Mouse (Mus musculus) forebrain, embryonic 13.5 days (tissue): Measurements from ENCODE around the gene Esp23. TPM values are rescaled to one million over a fixed set of nuclear protein-coding genes. Genes with fewer than 3 reads are reported as not detected.
"Not testable (repeated sequence)": the region's sequence is repeated elsewhere in the genome, so short reads cannot be mapped to it uniquely, and the experiment has no call there.

ENCODE experiments used
- ATAC-seq: fragments of 200-750 bp; cut with Nextera tagmentation; 2 replicates; pipeline ENCODE4 v1.8.0; 2017
- H3K27ac ChIP-seq: fragments of 300-500 bp; sonication (generic); 2 replicates; pipeline ENCODE4 v1.5.1; 2015; ENCODE audit warnings: inconsistent platforms, mild to moderate bottlenecking, moderate library complexity
- H3K27me3 ChIP-seq: fragments of 300-500 bp; sonication (generic); 2 replicates; pipeline ENCODE4 v1.6.1; 2015; ENCODE audit warnings: mild to moderate bottlenecking, inconsistent platforms
- H3K36me3 ChIP-seq: fragments of 300-500 bp; sonication (generic); 2 replicates; pipeline ENCODE4 v1.6.1; 2015; ENCODE audit warnings: mild to moderate bottlenecking, inconsistent platforms; ENCODE audit not compliant: poor library complexity, severe bottlenecking
- H3K4me1 ChIP-seq: fragments of 300-500 bp; sonication (generic); 2 replicates; pipeline ENCODE4 v1.6.1; 2015; ENCODE audit warnings: inconsistent platforms
- H3K4me2 ChIP-seq: fragments of 300-500 bp; sonication (generic); 2 replicates; pipeline ENCODE4 v1.6.1; 2015; ENCODE audit warnings: inconsistent platforms, mild to moderate bottlenecking, moderate library complexity
- H3K4me3 ChIP-seq: fragments of 300-500 bp; sonication (generic); 2 replicates; pipeline ENCODE4 v1.5.1; 2015; ENCODE audit warnings: mild to moderate bottlenecking, inconsistent platforms
- H3K9ac ChIP-seq: fragments of 300-500 bp; sonication (generic); 2 replicates; pipeline ENCODE4 v1.6.1; 2015; ENCODE audit warnings: mild to moderate bottlenecking, inconsistent platforms
- H3K9me3 ChIP-seq: fragments of 300-500 bp; sonication (generic); replicated peaks from 2 replicates; pipeline ENCODE4 v1.6.1; 2016; ENCODE audit warnings: inconsistent platforms
- WGBS: fragments of 180-500 bp; shearing (Covaris S2); methylation state at CpG from one replicate; pipeline ENCODE4 v1.1.7; 2015; 5-methylcytosine and 5-hydroxymethylcytosine counted together
- polyA plus RNA-seq: library from polyadenylated mRNA; unstranded; fragments of >200 nt; fragmentation: Nextera tagmentation; extraction: Ambion mirVana; gene quantifications from 2 replicates; pipeline ENCODE4 v1.2.1, GENCODE M21; 2015

The Esp23 gene
- polyA plus RNA-seq, result not detected in 2 replicates

DNA sequence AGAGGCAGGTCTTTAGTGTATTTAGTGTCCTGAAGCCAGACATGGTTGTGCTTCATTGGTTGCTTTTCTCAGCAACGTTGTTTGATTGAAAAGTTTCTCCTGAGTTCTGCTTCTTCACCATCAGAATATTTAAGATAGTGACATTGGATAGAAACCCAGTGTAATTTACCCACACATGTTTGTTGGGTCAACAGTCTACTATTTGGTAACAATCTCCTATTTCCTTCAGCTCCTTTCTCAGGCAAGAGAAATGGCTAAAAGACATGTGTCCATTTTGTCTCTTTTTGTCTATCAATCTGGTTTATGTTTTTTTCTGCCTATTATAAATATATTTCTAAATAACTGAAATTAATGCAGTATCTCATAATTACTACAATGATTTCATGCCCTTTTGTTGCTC, at the start of gene Esp23:
Gene Esp23, minus strand, starts transcription at position 101 of the 400 bp plus-strand sequence.
- peaks cover 13% of the 10 kb centered on the region for H3K9me3 ChIP-seq
- no peak within 1 kb of the TSS for H3K27ac ChIP-seq
- no peak within 1 kb of the TSS for H3K4me3 ChIP-seq
- no peak for ATAC-seq
- WGBS, result 59% methylated on average over 1 of the region's 1 CpGs
- H3K9ac ChIP-seq, result no peak within 1 kb of the TSS
- H3K36me3 ChIP-seq, result no peaks in the 10 kb centered on the region
- H3K4me2 ChIP-seq, result no peak within 1 kb of the TSS
- H3K4me1 ChIP-seq, result no peaks in the 10 kb centered on the region
- H3K27me3 ChIP-seq, result no peaks in the 10 kb centered on the region

GRCm38 (mm10) chr17:39107126-39107525, 30.3 kb upstream of the Esp23 start:
- H3K9me3 ChIP-seq, result peaks cover 23% of the 10 kb centered on the region
- H3K27me3 ChIP-seq, H3K9ac ChIP-seq, H3K4me2 ChIP-seq, H3K4me3 ChIP-seq, H3K36me3 ChIP-seq, H3K27ac ChIP-seq, H3K4me1 ChIP-seq, ATAC-seq: not testable (repeated sequence)
- WGBS, result 78% methylated on average over 11 of the region's 11 CpGs

DNA sequence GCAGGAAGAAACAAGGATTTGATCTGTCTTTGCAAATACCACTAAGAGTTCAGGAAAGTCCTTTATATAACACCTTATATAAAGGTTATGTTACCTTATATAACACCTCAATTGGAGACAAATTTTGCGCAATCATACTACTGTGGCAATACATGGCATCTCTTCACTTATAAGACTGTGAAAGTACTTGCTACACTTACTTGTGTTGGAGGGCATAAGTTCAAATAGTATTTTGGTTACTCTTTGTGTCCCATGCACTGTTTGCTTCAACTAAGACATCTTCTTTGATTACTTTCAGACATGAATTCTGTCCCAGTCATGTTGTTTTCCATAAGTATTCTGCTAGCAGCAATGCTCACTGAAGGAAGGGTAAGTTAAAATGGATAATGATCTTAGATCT, 18.2 kb upstream of the Esp23 start, which contains the start of gene Esp22:
Gene Esp22, plus strand, starts transcription at position 301 of the 400 bp plus-strand sequence.
- no peaks in the 10 kb centered on the region for H3K4me1 ChIP-seq
- ATAC-seq, result no peak
- no peaks in the 10 kb centered on the region for H3K36me3 ChIP-seq
- no peak within 1 kb of the TSS for H3K4me2 ChIP-seq
- 96% methylated on average over 1 of the region's 1 CpGs for WGBS
- no peak within 1 kb of the TSS for H3K27ac ChIP-seq
- H3K9me3 ChIP-seq, result peaks cover 13% of the 10 kb centered on the region; the same call in 1 of the 2 replicates
- H3K9ac ChIP-seq, result no peak within 1 kb of the TSS
- no peaks in the 10 kb centered on the region for H3K27me3 ChIP-seq
- H3K4me3 ChIP-seq, result no peak within 1 kb of the TSS

DNA sequence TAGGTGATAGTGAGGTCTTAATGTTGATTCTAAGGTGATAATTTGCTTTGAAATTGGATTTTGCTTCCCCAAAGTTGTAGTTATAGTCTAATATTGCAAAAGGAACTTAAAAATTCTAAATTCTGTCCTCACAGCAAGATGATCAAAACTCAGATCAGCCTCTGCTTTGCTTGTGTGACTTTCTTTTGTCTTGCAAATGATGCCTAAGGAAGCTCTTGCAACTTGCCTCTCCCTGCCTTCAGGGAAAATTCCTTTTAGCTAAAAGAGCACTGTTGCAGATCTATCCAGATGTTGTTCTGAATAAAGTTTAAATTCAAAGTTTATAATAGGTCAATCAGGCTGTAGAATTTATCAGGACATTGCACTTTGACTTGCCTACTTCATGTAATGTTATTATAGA, 13.2 kb downstream of the Esp23 start:
- H3K27me3 ChIP-seq, result no peaks in the 10 kb centered on the region
- H3K27ac ChIP-seq, result no peak overlapping the region
- ATAC-seq, result no peak

GRCm38 (mm10) chr17:39043241-39043640, 33.6 kb downstream of the Esp23 start, which contains the start of gene Gm21903:
Gm21903 (minus strand) TSS chr17:39043341.
- Histone ChIP-seq H3K27me3 (no peaks in the 10 kb centered on the region), H3K9me3 (peaks cover 4% of the 10 kb centered on the region; the same call in 1 of the 2 replicates), H3K4me3 (no peak within 1 kb of the TSS), H3K27ac (no peak within 1 kb of the TSS), H3K4me2 (no peak within 1 kb of the TSS), H3K36me3 (no peaks in the 10 kb centered on the region), H3K9ac (no peak within 1 kb of the TSS), H3K4me1 (no peaks in the 10 kb centered on the region)
- no peak for ATAC-seq

More for the DNA sequence above, 13.2 kb downstream of the Esp23 start:
- H3K4me3 ChIP-seq, result no peak overlapping the region
- no peak overlapping the region for H3K9ac ChIP-seq
- no peak overlapping the region for H3K4me2 ChIP-seq
- peaks cover 17% of the 10 kb centered on the region for H3K9me3 ChIP-seq
- no peaks in the 10 kb centered on the region for H3K4me1 ChIP-seq
- H3K36me3 ChIP-seq, result no peaks in the 10 kb centered on the region

GRCm38 (mm10) chr17:39036395-39036794, 40.4 kb downstream of the Esp23 start, which contains the start of gene Esp24:
Esp24 (plus strand) TSS chr17:39036695.
- H3K27ac ChIP-seq, H3K27me3 ChIP-seq, H3K9me3 ChIP-seq, H3K36me3 ChIP-seq, H3K4me1 ChIP-seq, H3K4me3 ChIP-seq, H3K4me2 ChIP-seq, ATAC-seq, H3K9ac ChIP-seq: not testable (repeated sequence)
- WGBS, result 89% methylated on average over 3 of the region's 3 CpGs

Other genes with a start within 250 kb of the Esp23 start
- not detected in 2 replicates for gene Esp24, start 40.3 kb downstream of the Esp23 start, polyA plus RNA-seq
- gene Gm21903, start 33.7 kb downstream of the Esp23 start, polyA plus RNA-seq, result not detected in 2 replicates
- not detected in 2 replicates for gene Esp22, start 18.3 kb upstream of the Esp23 start, polyA plus RNA-seq